Mouse (Mus musculus): Measurements from ENCODE around the gene Slc8a1.

GRCm38 (mm10) chr17:81479807-81480206 lies 258.4 kb downstream of the Slc8a1 start:
- TF ChIP-seq CTCF (IDR thresholded peaks at IDR 0.05; ENCODE audit: low read depth) (no peak), EP300 (IDR thresholded peaks at IDR 0.05; ENCODE audit: low read depth) (no peak)
